Comparison of ENCODE assay signal across 23 mouse cellular contexts in the genomic region with DNA sequence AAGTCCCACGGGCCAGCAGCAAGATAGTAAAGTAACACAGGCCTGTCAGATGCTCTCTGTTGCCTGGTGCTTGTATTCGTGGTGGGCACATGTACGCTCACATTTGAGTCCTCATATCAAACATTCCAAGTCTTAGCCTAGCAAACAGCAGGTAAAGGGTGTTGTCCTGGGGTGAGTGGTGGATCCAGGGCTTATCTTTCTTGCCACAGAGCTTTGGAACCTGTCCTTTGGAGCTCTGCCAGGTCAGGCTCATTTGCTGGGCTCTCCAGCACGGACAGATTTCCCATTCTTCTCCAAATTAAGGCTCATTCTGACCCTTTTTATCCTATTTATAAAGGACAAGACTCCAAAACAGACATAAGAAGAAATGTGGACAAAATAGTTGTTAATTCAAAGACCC. TPM values are rescaled to one million over a fixed set of nuclear protein-coding genes. Genes with fewer than 3 reads are reported as not detected.
DNase-seq lines count a peak whose midpoint lies in the region; ATAC-seq and TF ChIP-seq lines count a peak whose summit lies in the region.
"Had no signal": no experiment of that assay in that cellular context is flagged by ENCODE, and none has a peak within 500 bp of the region (broad histone marks: within the 10 kb centered on the region; RNA-seq: fewer than 3 reads in every experiment).

No protein-coding gene starts in this region.

- DNase-seq in adrenal gland, postnatal 10 days = peak; percentile 41
- DNase-seq in adrenal gland, postnatal 25 days = no peak
- DNase-seq in heart, adult 2 months = no peak
- DNase-seq in kidney, postnatal 25 days = peak; percentile 35 to 38
- no peak for DNase-seq in gastrocnemius, adult 2 months
- DNase-seq: cerebellum, adult 18-20 months; gastrocnemius, postnatal 10 days; heart, postnatal 4 days; layer of hippocampus, adult 9-11 months; lung, adult 2 months; lung, postnatal 14 days; thymus, adult 2 months; thymus, postnatal 4 days had no signal

- intact Hi-C loops in heart, adult 2 months (cut with DNase I) = loop anchor here (10.0 kb wide), 1 partner anchor 555 kb away; no protein-coding TSS in a partner anchor
- intact Hi-C loops in gastrocnemius, adult 2 months (cut with DNase I) = loop anchor here (5.0 kb wide), 4 partner anchors 43 to 473 kb away; partner anchors contain the start of gene Slc44a1

- peaks cover 15% of the 10 kb centered on the region for H3K4me1 ChIP-seq in heart, adult 2 months (ENCODE audit: control insufficient read depth, insufficient read depth, low read length)
- peaks cover 3% of the 10 kb centered on the region; the same call in 1 of the 2 replicates for H3K4me1 ChIP-seq in heart, embryonic 11.5 days (ENCODE audit: control insufficient read depth, insufficient read depth, low read length)
- peaks cover 5% of the 10 kb centered on the region; the same call in 1 of the 2 replicates for H3K4me1 ChIP-seq in kidney, embryonic 16.5 days (ENCODE audit: insufficient read depth, low read length)
- no peaks in the 10 kb centered on the region; the same call in none of the 2 replicates for H3K4me1 ChIP-seq in liver, embryonic 16.5 days (ENCODE audit: control insufficient read depth, low read depth, low read length)
- H3K4me1 ChIP-seq: embryonic facial prominence, embryonic 15.5 days had no signal

- H3K27me3 ChIP-seq in heart, adult 2 months (ENCODE audit: control insufficient read depth, insufficient read depth, low read length) = no peaks in the 10 kb centered on the region
- H3K27me3 ChIP-seq in heart, embryonic 11.5 days (ENCODE audit: control insufficient read depth, insufficient read depth, low read length) = no peaks in the 10 kb centered on the region
- H3K27me3 ChIP-seq in kidney, embryonic 16.5 days (ENCODE audit: insufficient read depth, low read length) = no peaks in the 10 kb centered on the region
- H3K27me3 ChIP-seq in liver, embryonic 16.5 days (ENCODE audit: control insufficient read depth, insufficient read depth, low read depth, low read length) = no peaks in the 10 kb centered on the region
- H3K27me3 ChIP-seq: embryonic facial prominence, embryonic 15.5 days; midbrain, embryonic 13.5 days had no signal

- H3K9ac ChIP-seq in heart, adult 2 months (ENCODE audit: low read depth, low read length) = no peak overlapping the region
- H3K9ac ChIP-seq in heart, embryonic 11.5 days (ENCODE audit: low read depth, low read length) = no peak overlapping the region
- H3K9ac ChIP-seq in kidney, embryonic 16.5 days (replicated peaks; ENCODE audit: low read length) = no peak overlapping the region
- H3K9ac ChIP-seq in liver, embryonic 16.5 days (ENCODE audit: low read depth, low read length) = no peak overlapping the region
- H3K9ac ChIP-seq: embryonic facial prominence, embryonic 15.5 days; hindbrain, embryonic 14.5 days; midbrain, embryonic 13.5 days had no signal

- no peak overlapping the region for H3K4me2 ChIP-seq in heart, embryonic 11.5 days
- no peak overlapping the region for H3K4me2 ChIP-seq in kidney, embryonic 16.5 days (replicated peaks; ENCODE audit: low read depth, low read length)
- H3K4me2 ChIP-seq in liver, embryonic 16.5 days (ENCODE audit: low read depth, low read length) = no peak overlapping the region
- H3K4me2 ChIP-seq: embryonic facial prominence, embryonic 15.5 days; hindbrain, embryonic 14.5 days; midbrain, embryonic 13.5 days had no signal

- H3K4me3 ChIP-seq in heart, adult 2 months = no peak overlapping the region
- no peak overlapping the region for H3K4me3 ChIP-seq in heart, embryonic 11.5 days (ENCODE audit: low read depth, low read length)
- no peak overlapping the region for H3K4me3 ChIP-seq in kidney, embryonic 16.5 days (ENCODE audit: low read length)
- H3K4me3 ChIP-seq in liver, embryonic 16.5 days (ENCODE audit: low read depth, low read length) = no peak overlapping the region
- H3K4me3 ChIP-seq in gastrocnemius, adult 2 months = no peak overlapping the region
- H3K4me3 ChIP-seq: embryonic facial prominence, embryonic 15.5 days; left cerebral cortex, adult 2 months; midbrain, embryonic 13.5 days had no signal

- H3K27ac ChIP-seq in heart, adult 2 months = peak overlapping the region; percentile 1
- no peak overlapping the region for H3K27ac ChIP-seq in heart, embryonic 11.5 days (ENCODE audit: low read depth, low read length)
- no peak overlapping the region for H3K27ac ChIP-seq in kidney, embryonic 16.5 days (ENCODE audit: low read length)
- H3K27ac ChIP-seq in liver, embryonic 16.5 days (ENCODE audit: low read length) = no peak overlapping the region
- no peak overlapping the region for H3K27ac ChIP-seq in gastrocnemius, adult 2 months
- H3K27ac ChIP-seq: embryonic facial prominence, embryonic 15.5 days; hindbrain, embryonic 14.5 days; left cerebral cortex, adult 2 months; midbrain, embryonic 13.5 days had no signal

- no peak for TF ChIP-seq CTCF in heart, adult 2 months (IDR thresholded peaks at IDR 0.05)
- no peak for TF ChIP-seq CTCF in gastrocnemius, adult 2 months (IDR thresholded peaks at IDR 0.05)

- H3K36me3 ChIP-seq in heart, adult 2 months (ENCODE audit: control insufficient read depth, insufficient read depth, low read length) = peaks cover 5% of the 10 kb centered on the region
- no peaks in the 10 kb centered on the region for H3K36me3 ChIP-seq in heart, embryonic 11.5 days (ENCODE audit: control insufficient read depth, insufficient read depth, low read length)
- H3K36me3 ChIP-seq in kidney, embryonic 16.5 days (ENCODE audit: insufficient read depth, low read length) = no peaks in the 10 kb centered on the region
- no peaks in the 10 kb centered on the region for H3K36me3 ChIP-seq in liver, embryonic 16.5 days (ENCODE audit: control insufficient read depth, insufficient read depth)
- H3K36me3 ChIP-seq: embryonic facial prominence, embryonic 15.5 days; midbrain, embryonic 13.5 days had no signal

- WGBS in heart, adult 2 months = 44% methylated on average over 4 of the region's 4 CpGs
- 52% methylated on average over 4 of the region's 4 CpGs for WGBS in heart, embryonic 11.5 days (ENCODE audit: insufficient replicate concordance)
- 76% methylated on average over 4 of the region's 4 CpGs for WGBS in kidney, embryonic 16.5 days
- 45% methylated on average over 4 of the region's 4 CpGs for WGBS in liver, embryonic 16.5 days (ENCODE audit: insufficient replicate concordance)

- H3K9me3 ChIP-seq in heart, embryonic 11.5 days (replicated peaks; ENCODE audit: control insufficient read depth, low read length) = no peaks in the 10 kb centered on the region
- no peaks in the 10 kb centered on the region for H3K9me3 ChIP-seq in kidney, embryonic 16.5 days (ENCODE audit: low read length)
- H3K9me3 ChIP-seq in liver, embryonic 16.5 days (replicated peaks; ENCODE audit: control insufficient read depth, low read length) = no peaks in the 10 kb centered on the region
- H3K9me3 ChIP-seq: embryonic facial prominence, embryonic 15.5 days; midbrain, embryonic 13.5 days had no signal

- TF ChIP-seq EP300 in heart, adult 2 months (IDR thresholded peaks at IDR 0.05; ENCODE audit: insufficient read depth, low read depth, low read length) = no peak

- no peak for ATAC-seq in heart, embryonic 11.5 days (replicated peaks; ENCODE audit: insufficient number of reproducible peaks, low FRiP score, low TSS enrichment)
- ATAC-seq in kidney, embryonic 16.5 days (ENCODE audit: low FRiP score, low TSS enrichment) = no peak
- peak; percentile 43; the same call in 1 of the 2 replicates for ATAC-seq in liver, embryonic 16.5 days (ENCODE audit: low read depth)
- ATAC-seq: activated CD4-positive, CD25-positive, alpha-beta regulatory T cell, adult 4 months; forebrain, embryonic 14.5 days; inflammation-experienced regulatory T-cells, adult 6 months; midbrain, embryonic 13.5 days had no signal

- no peaks in the 10 kb centered on the region for H3K79me2 ChIP-seq in heart, adult 2 months (replicated peaks; ENCODE audit: control insufficient read depth, insufficient read depth, low read length)

- no peak for TF ChIP-seq POLR2A in heart, adult 2 months (IDR thresholded peaks at IDR 0.05; ENCODE audit: insufficient read depth, low read depth, low read length)

RNA-seq across cellular contexts. Expression of gene Fsd1l, which starts 41.1 kb away (rescaled TPM):
- 10 to 100 TPM in 1 of 2 experiments, 1 to 10 TPM in 1; 9.5 to 15.9 TPM for total RNA-seq in adrenal gland, postnatal 10 days (2021)
- 7.1 and 10.2 TPM in 2 replicates for total RNA-seq in adrenal gland, postnatal 25 days (2021)
- total RNA-seq in heart, adult 2 months (2021) = 10 to 100 TPM; 48.7 to 48.9 TPM
- polyA plus RNA-seq in heart, adult 2 months (2012; rRNA removed) = 5.8 and 15.8 TPM in 2 replicates
- 6.4 and 11.6 TPM in 2 replicates for polyA plus RNA-seq in heart, embryonic 11.5 days (2014; fragmentation: Nextera tagmentation; extraction: Ambion mirVana)
- 8.4 and 8.8 TPM in 2 replicates for polyA plus RNA-seq in kidney, embryonic 16.5 days (2015; fragmentation: Nextera tagmentation; extraction: Ambion mirVana)
- 1.9 and 2.0 TPM in 2 replicates for polyA plus RNA-seq in liver, embryonic 16.5 days (2015; fragmentation: Nextera tagmentation; extraction: Ambion mirVana)
- total RNA-seq in gastrocnemius, adult 2 months (2021) = 10 to 100 TPM; 10.7 to 12.8 TPM

Comparison
In these comparisons a context has a peak if more than half of its experiments do, and no peak if none do; other contexts are left out.
1. DNase-seq: peak in adrenal gland, postnatal 10 days (single experiment) and kidney, postnatal 25 days (2 of 2); none in adrenal gland, postnatal 25 days (single experiment), heart, adult 2 months (0 of 2) and gastrocnemius, adult 2 months (single experiment).